Mouse (Mus musculus) layer of hippocampus, adult 2 months (tissue): ENCODE data around the gene Rad23a. TPM values are rescaled to one million over a fixed set of nuclear protein-coding genes. Genes with fewer than 3 reads are reported as not detected.

Source experiments
- DNase-seq, 2 experiments: peaks; one replicate each; pipeline ENCODE4 v3.0.0; 2022; ENCODE audit warnings: low spot score in 2 of 2
- H3K27ac ChIP-seq: fragments of 200-600 bp; 2 replicates; pipeline ENCODE4 v1.8.1; 2022
- H3K4me3 ChIP-seq: fragments of 200-600 bp; 2 replicates; pipeline ENCODE4 v1.8.1; 2022; ENCODE audit warnings: mild to moderate bottlenecking
- CTCF ChIP-seq: fragments of 200-600 bp; conservative IDR thresholded peaks from 2 replicates; pipeline ENCODE4 v1.8.1; 2022; ENCODE audit warnings: antibody characterized with exemption, mild to moderate bottlenecking, moderate library complexity
- total RNA-seq, 2 experiments: library from RNA; stranded (reverse); gene quantifications; 2 replicates each; pipeline ENCODE4 v1.2.3; 2021

The Rad23a gene
- total RNA-seq, 2 experiments from 2014 or later = 63.4 to 75.9 TPM

DNA sequence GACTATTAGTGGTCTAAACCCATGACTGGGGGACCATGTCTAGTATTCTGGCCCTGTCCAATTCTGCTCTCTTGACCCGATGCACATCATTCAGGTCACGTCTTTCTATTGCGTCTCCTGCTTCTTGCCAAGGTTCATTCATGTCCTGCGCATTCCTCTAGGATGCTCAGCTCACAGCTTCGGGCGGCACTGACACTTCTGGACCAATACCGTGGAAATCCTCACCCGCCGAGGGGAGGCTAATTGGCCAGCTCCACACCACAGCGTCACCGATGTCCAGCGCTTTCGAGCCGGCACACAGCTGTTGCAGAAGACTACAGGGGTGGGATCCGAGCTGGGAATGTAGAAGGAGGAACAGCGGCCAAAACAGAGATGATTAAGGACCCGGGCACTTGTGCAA, 24.3 kb downstream of the Rad23a start:
- no peak overlapping the region for H3K4me3 ChIP-seq
- no peak for TF ChIP-seq CTCF
- DNase-seq = no peak
- no peak overlapping the region; the same call in 1 of the 2 replicates for H3K27ac ChIP-seq

GRCm38 (mm10) chr8:84815547-84815946, 24.9 kb downstream of the Rad23a start:
- Histone ChIP-seq H3K27ac (peak overlapping the region; percentile 79), H3K4me3 (no peak overlapping the region)
- peak; percentile 98 for TF ChIP-seq CTCF
- peak; percentile 94 to 99 for DNase-seq

- no peak for TF ChIP-seq CTCF
- H3K27ac ChIP-seq = peak overlapping the region; percentile 79
- H3K4me3 ChIP-seq = no peak overlapping the region
- DNase-seq = peak in 1 of 2 experiments; percentile 44
Observed at GRCm38 (mm10) chr8:84814555-84815441, 25.7 kb downstream of the Rad23a start.

DNA sequence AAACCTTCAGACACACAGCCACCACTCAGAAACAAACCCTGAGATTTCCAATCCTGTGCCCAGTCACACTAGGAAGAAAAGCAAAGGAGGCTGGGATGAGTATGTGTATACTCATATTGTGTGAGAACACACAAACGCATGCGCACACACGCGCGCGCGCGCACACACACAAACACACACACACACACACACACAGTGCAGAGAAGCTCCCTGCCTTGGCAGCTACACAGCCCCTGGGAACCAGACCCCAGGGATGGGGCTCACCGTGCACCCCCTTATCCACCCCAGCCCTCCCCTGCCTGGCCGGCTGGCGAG, 26.3 kb downstream of the Rad23a start:
- Histone ChIP-seq H3K27ac (peak overlapping the region; percentile 79), H3K4me3 (no peak overlapping the region)
- no peak for TF ChIP-seq CTCF
- DNase-seq = no peak

- no peak for TF ChIP-seq CTCF
- peak overlapping the region; percentile 79 for H3K27ac ChIP-seq
- no peak overlapping the region for H3K4me3 ChIP-seq
- DNase-seq = no peak
Observed at GRCm38 (mm10) chr8:84813830-84814229, 26.6 kb downstream of the Rad23a start.

DNA sequence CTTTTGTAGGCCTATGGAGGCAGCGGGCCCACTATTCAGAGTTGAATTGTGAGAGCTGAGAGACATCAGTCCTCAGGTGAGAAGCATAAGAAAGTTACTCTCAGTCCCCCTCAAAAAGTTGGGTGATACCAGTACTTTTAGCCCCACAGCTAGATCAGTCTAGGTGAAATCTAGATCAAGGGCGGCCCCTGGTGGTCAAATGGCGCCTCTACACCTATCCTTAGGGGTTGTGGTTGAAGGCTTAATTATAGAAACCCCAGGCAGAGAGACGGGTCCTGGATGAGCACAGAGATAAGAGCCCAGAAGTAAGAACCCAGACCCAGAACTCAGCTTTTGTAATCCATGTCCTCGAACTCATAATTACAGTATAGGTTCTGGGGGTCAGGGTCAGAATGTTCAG, 27.4 kb downstream of the Rad23a start:
- peak overlapping the region; percentile 64 for H3K27ac ChIP-seq
- peak; percentile 91 for TF ChIP-seq CTCF
- H3K4me3 ChIP-seq = no peak overlapping the region
- peak; percentile 82 to 95 for DNase-seq

- peak overlapping the region; percentile 86 for H3K27ac ChIP-seq
- no peak for TF ChIP-seq CTCF
- peak overlapping the region; percentile 53 for H3K4me3 ChIP-seq
- no peak for DNase-seq
Observed at GRCm38 (mm10) chr8:84811303-84811702, 29.2 kb downstream of the Rad23a start.

DNA sequence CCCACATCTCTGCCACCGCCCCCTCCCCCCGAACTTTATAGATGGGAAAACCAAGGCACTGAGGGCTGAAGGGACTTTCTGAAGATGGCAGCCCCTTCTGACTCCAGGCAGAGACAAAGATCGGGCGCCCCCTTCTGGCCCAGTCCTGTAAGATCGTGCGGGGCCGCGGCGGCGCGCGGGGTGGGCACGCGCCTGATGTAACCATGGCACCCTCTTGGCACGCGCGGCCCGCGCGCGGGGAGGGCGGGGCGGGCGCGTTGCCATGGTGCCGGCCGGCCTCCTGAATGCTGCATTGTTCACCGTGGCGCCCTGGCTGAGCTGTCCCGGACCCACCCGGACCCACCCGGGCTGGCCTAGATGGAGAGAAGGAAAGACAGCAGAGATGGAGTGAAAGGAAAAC, 29.6 kb downstream of the Rad23a start:
- peak overlapping the region; percentile 53 for H3K4me3 ChIP-seq
- DNase-seq = peak; percentile 95 to 99
- TF ChIP-seq CTCF = peak; percentile 85
- H3K27ac ChIP-seq = peak overlapping the region; percentile 86

DNA sequence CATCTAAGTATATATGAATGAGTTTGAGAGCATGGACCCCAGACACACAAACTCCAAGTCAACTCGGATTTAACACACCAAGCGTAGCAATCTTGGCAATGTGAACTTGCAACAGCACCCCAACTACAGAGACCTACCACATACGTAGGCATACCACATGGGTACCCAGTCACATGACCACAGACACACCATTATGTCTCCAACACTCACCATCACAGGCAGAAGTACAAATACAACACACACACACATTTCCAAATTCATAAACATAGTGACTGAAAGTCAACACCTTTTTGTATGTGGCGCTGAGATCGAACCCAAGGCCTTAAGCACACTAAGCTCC, 30.6 kb downstream of the Rad23a start:
- no peak overlapping the region for H3K4me3 ChIP-seq
- no peak for TF ChIP-seq CTCF
- DNase-seq = no peak
- H3K27ac ChIP-seq = no peak overlapping the region

GRCm38 (mm10) chr8:84809109-84809940, 31.1 kb downstream of the Rad23a start:
- no peak overlapping the region for H3K4me3 ChIP-seq
- 0 out of 2 replicates have a peak overlapping the region, but pooled peaks have one; percentile 7 for H3K27ac ChIP-seq
- TF ChIP-seq CTCF = no peak
- no peak for DNase-seq

- Histone ChIP-seq H3K27ac (no peak overlapping the region), H3K4me3 (no peak overlapping the region)
- peak; percentile 38 for TF ChIP-seq CTCF
- DNase-seq = no peak
Observed at GRCm38 (mm10) chr8:84806031-84806430, 34.4 kb downstream of the Rad23a start.

GRCm38 (mm10) chr8:84799999-84800831, 40.2 kb downstream of the Rad23a start, which contains the start of gene Nfix:
Nfix (minus strand) TSS chr8:84800344.
- TF ChIP-seq CTCF = no peak
- Histone ChIP-seq H3K27ac (peak within 1 kb of the TSS; percentile 97), H3K4me3 (peak within 1 kb of the TSS; percentile 82)
- no peak for DNase-seq
